Mouse (Mus musculus) inflammation-experienced regulatory T-cells (primary cell): Measurements from ENCODE around the gene Spryd4. TPM values are rescaled to one million over a fixed set of nuclear protein-coding genes. Genes with fewer than 3 reads are reported as not detected.

Experiments
- polyA plus RNA-seq, 2 experiments: library from polyadenylated mRNA; unstranded; fragments of 100-300 nt; shearing (Covaris generic); gene quantifications; one replicate each; pipeline ENCODE4 v1.2.1; 2017

The Spryd4 gene
- polyA plus RNA-seq = 10 to 100 TPM; 14.3 to 22.4 TPM

DNA sequence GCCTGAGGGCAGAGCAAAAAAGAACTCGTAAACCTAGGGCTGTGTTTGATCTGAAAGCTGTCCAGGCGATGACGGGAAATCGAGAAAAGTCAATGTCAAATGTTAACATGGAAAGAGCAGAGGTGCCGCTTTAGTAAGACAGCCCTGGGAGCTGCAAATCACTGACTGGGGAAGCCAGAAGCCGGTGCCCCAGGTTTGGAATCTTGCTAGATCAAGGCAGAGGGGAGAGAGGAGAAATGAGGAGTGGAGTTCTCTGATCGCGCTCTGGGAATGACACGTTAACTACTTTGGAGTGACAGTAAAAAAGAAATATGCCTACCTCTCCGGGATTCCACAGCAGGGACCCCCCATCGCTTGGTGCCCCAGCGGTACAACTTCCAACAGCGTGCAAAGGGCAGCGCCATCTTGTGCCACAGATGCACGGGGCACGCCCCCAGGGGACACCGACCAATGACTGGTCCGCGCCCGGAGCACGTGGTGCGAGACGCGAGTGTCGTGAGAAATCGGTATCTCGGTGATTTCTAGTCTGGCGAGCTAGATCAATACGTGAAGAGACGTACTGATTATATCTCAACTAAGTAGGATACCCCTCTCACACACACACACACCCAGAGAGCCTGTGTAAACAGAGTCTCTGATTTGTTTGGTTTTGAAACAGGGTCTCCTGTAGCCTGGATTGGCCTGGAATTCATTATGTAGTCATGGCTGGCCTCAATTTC lies at the start of gene Spryd4:
Spryd4 (minus strand) TSS at position 418 of the 719 bp plus-strand sequence.

DNA sequence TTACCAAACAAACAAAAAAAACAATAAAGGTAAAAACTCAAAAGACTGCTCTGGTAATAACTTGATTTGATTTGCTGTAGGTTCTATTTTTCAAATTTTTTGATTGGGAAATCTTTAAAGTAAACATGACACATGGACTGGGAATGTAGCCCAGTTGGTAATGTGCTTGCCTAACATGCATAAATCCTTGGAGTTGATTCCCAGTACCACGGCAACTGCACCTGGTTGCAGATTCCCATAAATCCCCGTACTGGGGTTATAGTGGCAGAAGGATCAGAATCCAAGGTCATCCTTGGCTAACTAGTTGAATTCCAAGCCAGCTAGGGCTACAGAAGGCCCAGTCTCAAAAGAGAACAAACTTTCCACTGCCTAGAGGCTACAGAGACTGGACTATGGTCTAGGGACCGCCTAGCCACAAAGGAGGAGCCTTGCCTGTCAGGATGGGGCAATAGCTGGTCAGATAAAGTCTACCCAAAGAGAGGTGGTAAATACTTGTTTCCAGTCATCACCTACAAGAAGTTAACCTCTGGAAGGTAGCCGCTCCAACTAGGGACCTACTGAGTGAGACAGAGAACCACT lies 42.2 kb upstream of the Spryd4 start, which contains the start of gene Apon:
Apon (plus strand) TSS at position 420 of the 579 bp plus-strand sequence.

DNA sequence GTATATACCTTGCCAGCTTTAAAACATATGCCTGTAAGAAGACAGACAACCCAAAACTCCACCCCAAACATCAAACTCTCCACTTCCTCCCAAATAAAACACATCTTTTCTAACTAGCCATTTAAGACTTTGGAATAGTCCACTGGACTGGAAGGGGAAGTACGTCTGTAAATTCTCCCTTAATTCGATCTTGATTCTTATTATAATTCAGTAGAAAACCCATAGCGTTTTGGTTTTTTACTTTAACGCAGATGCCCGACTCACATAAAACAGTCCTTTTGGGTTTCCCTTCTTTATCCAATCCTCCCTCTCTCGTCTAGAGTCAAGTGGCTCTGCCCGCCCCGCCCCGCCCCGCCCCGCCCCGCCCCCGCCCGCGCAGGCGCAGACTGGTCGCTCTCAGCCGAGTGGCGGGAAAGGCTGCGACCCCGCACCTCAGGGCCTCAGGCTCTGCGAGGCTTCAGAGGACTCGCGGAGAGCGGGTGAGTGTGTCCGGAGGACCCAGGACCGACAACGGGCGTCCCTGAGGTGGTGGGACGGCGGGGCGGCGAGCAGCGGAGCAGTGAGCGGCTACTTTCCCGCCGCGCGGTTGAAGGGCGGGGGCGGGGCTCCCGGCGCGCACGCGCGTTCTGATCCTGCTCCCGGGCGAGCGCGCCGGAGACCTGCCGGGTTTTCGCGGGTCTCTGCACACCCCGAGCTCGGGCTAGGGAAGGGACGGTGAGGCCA lies 20.3 kb upstream of the Spryd4 start, which contains the start of gene Timeless:
Timeless (plus strand) TSS at position 369 of the 723 bp plus-strand sequence.

DNA sequence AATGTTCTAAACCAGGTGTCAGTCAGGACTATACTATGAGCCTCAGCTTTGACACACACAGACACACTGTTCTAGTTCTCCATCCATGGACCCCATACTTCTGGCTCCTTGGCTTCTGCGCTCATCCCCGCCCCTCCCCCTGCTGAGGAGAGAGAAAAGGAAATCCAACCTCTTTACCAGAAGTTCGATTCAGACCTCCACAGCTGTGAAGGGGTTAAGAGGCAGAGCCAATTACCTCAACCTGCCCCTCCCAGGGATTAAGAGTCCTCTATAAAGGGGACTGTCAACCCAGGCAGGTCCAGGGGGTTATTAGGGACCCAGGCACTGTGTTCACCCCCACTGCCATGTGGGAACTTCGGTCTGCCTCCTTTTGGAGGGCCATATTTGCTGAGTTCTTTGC lies 13.9 kb upstream of the Spryd4 start, which contains the start of gene Mip:
Mip (plus strand) TSS at position 301 of the 400 bp plus-strand sequence.

DNA sequence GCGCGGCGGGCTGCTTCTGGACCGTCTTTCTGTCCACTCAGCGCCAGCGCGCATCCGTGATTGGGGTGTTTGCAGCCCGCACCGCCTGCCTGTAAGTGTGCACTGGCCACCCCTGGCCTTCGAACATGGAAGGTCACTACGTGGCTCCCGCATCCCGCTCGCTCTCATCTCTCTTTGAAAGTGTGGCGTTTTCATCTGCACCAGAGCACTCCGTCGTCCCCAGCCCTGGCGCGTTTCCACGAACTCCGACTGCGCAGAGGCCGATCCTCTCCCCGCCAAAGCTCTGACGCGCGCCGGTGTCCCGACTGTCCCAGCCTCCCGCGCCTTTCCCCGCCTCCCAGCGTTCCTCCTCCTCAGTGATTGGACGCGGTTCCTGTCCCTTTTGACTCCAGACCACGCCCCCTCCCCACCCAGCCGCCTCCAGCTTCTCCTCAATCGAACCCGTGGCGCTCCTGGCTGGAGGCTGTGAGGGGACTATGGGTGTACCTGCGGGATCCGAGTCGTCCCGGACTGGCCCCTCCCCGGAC lies 17.5 kb downstream of the Spryd4 start, which contains the start of gene Gls2:
Gls2 (plus strand) TSS at position 434 of the 527 bp plus-strand sequence.

DNA sequence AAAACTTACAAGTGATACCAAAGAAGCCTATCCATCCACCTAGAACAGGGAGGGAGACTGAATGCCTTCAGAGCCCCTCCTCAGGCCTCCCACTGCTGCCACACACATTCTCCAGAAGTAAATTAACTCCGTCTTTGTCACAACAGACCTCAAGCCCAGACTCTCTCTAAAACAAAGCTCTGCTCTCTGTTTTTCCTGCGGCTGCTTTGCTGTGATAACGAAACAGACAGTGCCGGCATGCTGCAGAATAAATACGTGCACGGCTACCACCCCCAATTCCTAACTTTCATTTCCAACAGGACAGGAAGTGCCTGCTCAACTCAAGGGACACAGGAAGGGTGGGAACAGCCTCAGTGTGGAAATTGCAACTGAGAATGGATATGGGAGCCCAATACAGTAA lies 31.6 kb downstream of the Spryd4 start, which contains the start of gene Rbms2:
Rbms2 (minus strand) TSS at position 309 of the 400 bp plus-strand sequence.

Other genes starting within 250 kb of the Spryd4 start
- not detected for gene Hsd17b6, start 204.2 kb downstream of the Spryd4 start, polyA plus RNA-seq
- 10 to 100 TPM; 15.8 to 19.5 TPM for gene Prim1, start 196.6 kb downstream of the Spryd4 start, polyA plus RNA-seq
- 100 to 1,000 TPM; 440 to 504 TPM for gene Naca, start 176.2 kb downstream of the Spryd4 start, polyA plus RNA-seq
- 100 to 1,000 TPM; 128 to 151 TPM for gene Ptges3, start 152.9 kb downstream of the Spryd4 start, polyA plus RNA-seq
- 1,000 to 10,000 TPM; 1,050 to 1,147 TPM for gene Atp5b, start 128.5 kb downstream of the Spryd4 start, polyA plus RNA-seq
- 10 to 100 TPM; 54.8 to 63.6 TPM for gene Baz2a, start 120.2 kb downstream of the Spryd4 start, polyA plus RNA-seq
- gene Rbms2, start 31.5 kb downstream of the Spryd4 start, polyA plus RNA-seq = 10 to 100 TPM; 28.7 to 30.5 TPM
- gene Gls2, start 17.4 kb downstream of the Spryd4 start, polyA plus RNA-seq = under 1 TPM; 0.52 to 0.61 TPM
- gene Mip, start 14.0 kb upstream of the Spryd4 start, polyA plus RNA-seq = under 1 TPM in 1 of 2 experiments, not detected in 1; 0.18 TPM
- gene Timeless, start 20.3 kb upstream of the Spryd4 start, polyA plus RNA-seq = 10 to 100 TPM; 19.0 to 23.0 TPM
- not detected for gene Apon, start 42.3 kb upstream of the Spryd4 start, polyA plus RNA-seq
- gene Apof, start 56.9 kb upstream of the Spryd4 start, polyA plus RNA-seq = not detected
- 10 to 100 TPM; 66.3 to 70.6 TPM for gene Stat2, start 58.8 kb upstream of the Spryd4 start, polyA plus RNA-seq
- gene Il23a, start 86.9 kb upstream of the Spryd4 start, polyA plus RNA-seq = under 1 TPM in 1 of 2 experiments, not detected in 1; 0.54 TPM
- 10 to 100 TPM; 39.5 to 50.2 TPM for gene Pan2, start 91.5 kb upstream of the Spryd4 start, polyA plus RNA-seq
- 100 to 1,000 TPM in 1 of 2 experiments, 10 to 100 TPM in 1; 89.0 to 132 TPM for gene Cnpy2, start 110.7 kb upstream of the Spryd4 start, polyA plus RNA-seq
- 100 to 1,000 TPM; 153 to 176 TPM for gene Cs, start 125.9 kb upstream of the Spryd4 start, polyA plus RNA-seq
- 10 to 100 TPM; 26.8 to 30.6 TPM for gene Coq10a, start 157.2 kb upstream of the Spryd4 start, polyA plus RNA-seq
- 1 to 10 TPM; 6.3 to 6.5 TPM for gene Ankrd52, start 165.3 kb upstream of the Spryd4 start, polyA plus RNA-seq
- gene Slc39a5, start 189.4 kb upstream of the Spryd4 start, polyA plus RNA-seq = not detected
- gene Nabp2, start 199.7 kb upstream of the Spryd4 start, polyA plus RNA-seq = 100 to 1,000 TPM; 116 to 123 TPM
- gene Rnf41, start 199.8 kb upstream of the Spryd4 start, polyA plus RNA-seq = 10 to 100 TPM; 37.5 to 41.8 TPM
- gene Smarcc2, start 247.4 kb upstream of the Spryd4 start, polyA plus RNA-seq = 100 to 1,000 TPM; 111 to 120 TPM